ENCODE assay signal across 17 mouse cellular contexts in genomic region chr17:13939231-13939630, GRCm38 (mm10). TPM values are rescaled to one million over a fixed set of nuclear protein-coding genes. Genes with fewer than 3 reads are reported as not detected.
"Had no signal": no experiment of that assay in that cellular context is flagged by ENCODE, and none has a peak within 500 bp of the region (broad histone marks: within the 10 kb centered on the region; RNA-seq: fewer than 3 reads in every experiment).

No protein-coding gene starts in this region.

RNA-seq across cellular contexts. Expression of gene Gm7168, which starts 8.9 kb away (rescaled TPM):
- total RNA-seq: megakaryocyte progenitor cell, adult 5-6 weeks; monocyte, adult 5-6 weeks; neutrophil, adult 5-6 weeks had no signal
- polyA plus RNA-seq: liver, postnatal 0 days; lung, embryonic 15.5 days; lung, postnatal 0 days; macrophage; midbrain, embryonic 11.5 days; midbrain, embryonic 13.5 days; midbrain, embryonic 15.5 days; midbrain, postnatal 0 days; neural tube, embryonic 12.5 days; neural tube, embryonic 14.5 days; spleen, adult 2 months; stomach, embryonic 15.5 days; stomach, postnatal 0 days; thymus, postnatal 0 days had no signal
